Mouse (Mus musculus) liver, postnatal 0 days (tissue): ENCODE measurements around the gene Wasf2.

Experiments used
- CTCF ChIP-seq: sonication (generic); IDR thresholded peaks from 2 replicates; pipeline ENCODE4 v1.5.1; 2016; ENCODE audit warnings: antibody characterized with exemption, low read depth
- EP300 ChIP-seq: IDR thresholded peaks from 2 replicates; pipeline ENCODE4 v1.6.1; 2016; ENCODE audit warnings: antibody characterized with exemption, low read depth, mild to moderate bottlenecking

- TF ChIP-seq CTCF (no peak), EP300 (no peak)
Observed at GRCm38 (mm10) chr4:133175998-133176760, 45.9 kb downstream of the Wasf2 start.
